Mouse (Mus musculus) intestine, embryonic 15.5 days (tissue): ENCODE results near the gene Scml4. TPM values are rescaled to one million over a fixed set of nuclear protein-coding genes. Genes with fewer than 3 reads are reported as not detected.

Source experiments
- ATAC-seq: fragments of 200-750 bp; cut with Nextera tagmentation; 2 replicates; pipeline ENCODE4 v1.8.0; 2017; ENCODE audit warnings: moderate TSS enrichment, moderate library complexity
- H3K27ac ChIP-seq: fragments of 300-500 bp; sonication (generic); 2 replicates; pipeline ENCODE4 v1.5.1; 2015; ENCODE audit warnings: mild to moderate bottlenecking, inconsistent platforms
- H3K27me3 ChIP-seq: fragments of 300-500 bp; sonication (generic); replicated peaks from 2 replicates; pipeline ENCODE4 v1.6.1; 2015; ENCODE audit warnings: inconsistent platforms
- H3K36me3 ChIP-seq: fragments of 300-500 bp; sonication (generic); 2 replicates; pipeline ENCODE4 v1.6.1; 2015; ENCODE audit warnings: inconsistent platforms
- H3K4me1 ChIP-seq: fragments of 300-500 bp; sonication (generic); replicated peaks from 2 replicates; pipeline ENCODE4 v1.6.1; 2015; ENCODE audit warnings: inconsistent platforms
- H3K4me2 ChIP-seq: fragments of 300-500 bp; sonication (generic); replicated peaks from 2 replicates; pipeline ENCODE4 v1.6.1; 2015; ENCODE audit warnings: mild to moderate bottlenecking, inconsistent platforms
- H3K4me3 ChIP-seq: fragments of 300-500 bp; sonication (generic); replicated peaks from 2 replicates; pipeline ENCODE4 v1.5.1; 2015; ENCODE audit warnings: inconsistent platforms
- H3K9ac ChIP-seq: fragments of 300-500 bp; sonication (generic); 2 replicates; pipeline ENCODE4 v1.6.1; 2015; ENCODE audit warnings: inconsistent platforms
- H3K9me3 ChIP-seq: fragments of 300-500 bp; sonication (generic); 2 replicates; pipeline ENCODE4 v1.6.1; 2016; ENCODE audit warnings: inconsistent platforms
- WGBS: fragments of 180-500 bp; shearing (Covaris S2); methylation state at CpG from one replicate; pipeline ENCODE4 v1.1.7; 2015; 5-methylcytosine and 5-hydroxymethylcytosine counted together
- polyA plus RNA-seq: library from polyadenylated mRNA; unstranded; fragments of >200 nt; fragmentation: Nextera tagmentation; extraction: Ambion mirVana; gene quantifications from 2 replicates; pipeline ENCODE4 v1.2.1, GENCODE M21; 2015

The Scml4 gene
- polyA plus RNA-seq, 1 experiment from 2014 or later = 29.3 TPM

DNA sequence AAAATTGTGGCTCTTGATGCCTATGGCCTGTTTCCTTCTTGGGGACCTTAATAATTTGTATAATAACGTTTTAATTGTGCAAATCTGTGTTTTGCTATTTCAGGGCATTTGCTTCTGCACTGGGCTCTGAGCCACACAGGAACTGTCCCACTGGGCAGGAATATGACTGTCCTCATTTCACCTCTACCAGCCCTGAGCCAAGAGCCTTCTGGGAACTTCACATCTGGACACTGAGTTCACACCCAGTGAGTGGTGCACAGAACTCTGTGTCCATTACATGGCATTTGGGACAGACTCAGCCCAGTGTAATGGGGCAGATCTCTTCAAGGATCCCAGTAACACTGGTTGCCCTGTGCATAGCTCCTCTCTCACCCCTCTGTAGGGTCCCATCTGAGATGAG lies 16.8 kb upstream of the Scml4 start:
- H3K4me2 ChIP-seq = no peak overlapping the region
- H3K4me3 ChIP-seq = no peak overlapping the region
- H3K9me3 ChIP-seq = no peaks in the 10 kb centered on the region
- H3K4me1 ChIP-seq = 0 out of 2 replicates have a peak, but pooled peaks cover 5% of the 10 kb centered on the region
- no peaks in the 10 kb centered on the region for H3K36me3 ChIP-seq
- ATAC-seq = no peak
- no peaks in the 10 kb centered on the region for H3K27me3 ChIP-seq
- 92% methylated on average over 1 of the region's 1 CpGs for WGBS
- H3K9ac ChIP-seq = no peak overlapping the region
- H3K27ac ChIP-seq = no peak overlapping the region

GRCm38 (mm10) chr10:42845480-42845879 lies 14.7 kb upstream of the Scml4 start:
- 0 out of 2 replicates have a peak, but pooled peaks cover 10% of the 10 kb centered on the region for H3K4me1 ChIP-seq
- H3K4me2 ChIP-seq = no peak overlapping the region
- H3K9me3 ChIP-seq = no peaks in the 10 kb centered on the region
- ATAC-seq = no peak
- 36% methylated on average over 1 of the region's 1 CpGs for WGBS
- no peak overlapping the region for H3K9ac ChIP-seq
- H3K27ac ChIP-seq = no peak overlapping the region
- no peaks in the 10 kb centered on the region for H3K36me3 ChIP-seq
- no peak overlapping the region for H3K4me3 ChIP-seq
- H3K27me3 ChIP-seq = no peaks in the 10 kb centered on the region

DNA sequence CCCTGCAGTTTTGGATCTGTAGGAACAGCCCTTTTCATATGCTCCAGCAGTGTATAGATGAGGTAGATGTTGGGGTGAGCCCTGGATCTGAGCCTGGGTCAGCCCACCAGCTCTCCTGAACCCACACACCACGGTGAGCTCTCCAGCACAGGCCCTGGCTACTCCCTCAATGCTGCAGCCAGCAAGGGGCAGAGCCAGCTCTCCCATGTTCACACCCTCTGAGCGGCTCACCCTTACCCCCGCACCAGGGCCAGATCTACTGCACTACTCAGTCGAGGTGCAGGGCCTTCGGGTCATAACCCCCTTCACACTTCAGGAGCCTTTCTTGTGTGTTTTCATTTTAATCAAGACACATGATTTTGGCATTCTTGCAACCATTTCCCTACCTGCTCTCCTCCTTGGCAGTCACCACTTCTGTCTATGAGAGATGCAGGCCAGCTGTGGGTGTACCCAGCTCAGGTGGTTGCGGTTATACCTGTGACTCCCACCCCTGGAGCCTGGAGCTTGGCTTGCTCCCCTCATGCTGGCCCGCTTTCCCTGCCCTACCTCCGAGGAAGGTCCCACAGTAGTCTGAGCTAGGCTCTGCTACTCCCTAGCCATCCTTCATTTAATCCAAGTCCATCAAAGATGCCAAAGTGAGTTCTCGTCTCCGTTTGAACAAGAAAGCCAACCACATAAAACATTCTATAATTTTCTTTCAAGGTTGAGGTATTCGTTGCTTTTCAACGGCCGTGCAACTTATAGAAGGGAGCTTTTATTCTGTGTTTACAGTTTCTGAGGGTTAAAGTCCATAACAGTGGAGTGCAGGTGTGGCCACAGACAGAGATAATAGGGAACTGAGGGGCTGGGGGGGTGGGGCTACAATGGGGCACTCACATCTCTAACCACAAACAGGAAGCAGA lies 11.7 kb upstream of the Scml4 start:
- Histone ChIP-seq H3K27ac (peak overlapping the region; percentile 60), H3K4me1 (0 out of 2 replicates have a peak, but pooled peaks cover 10% of the 10 kb centered on the region), H3K9ac (0 out of 2 replicates have a peak overlapping the region, but pooled peaks have one; percentile 8), H3K4me3 (no peak overlapping the region), H3K27me3 (no peaks in the 10 kb centered on the region), H3K4me2 (no peak overlapping the region), H3K9me3 (no peaks in the 10 kb centered on the region), H3K36me3 (no peaks in the 10 kb centered on the region)
- peak; percentile 84 for ATAC-seq
- 69% methylated on average over 13 of the region's 13 CpGs for WGBS

DNA sequence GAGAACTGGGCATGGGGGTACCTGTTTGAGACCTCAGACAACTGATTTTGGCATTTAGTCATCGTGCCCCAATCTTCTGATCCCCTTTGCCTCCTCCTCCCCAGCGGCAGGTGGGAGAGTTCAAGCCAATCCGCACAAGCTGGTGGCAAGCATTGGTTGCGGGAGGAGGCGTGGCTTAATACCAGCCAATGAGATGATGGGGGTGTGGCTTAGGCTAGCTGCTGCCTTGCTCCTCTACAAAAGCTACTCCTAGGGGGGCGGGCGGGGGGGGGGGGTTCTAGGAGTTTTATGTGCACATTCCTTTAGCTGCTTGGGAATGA lies 11.1 kb upstream of the Scml4 start:
- Histone ChIP-seq H3K27me3 (no peaks in the 10 kb centered on the region), H3K4me3 (no peak overlapping the region), H3K9ac (no peak overlapping the region), H3K4me1 (0 out of 2 replicates have a peak, but pooled peaks cover 10% of the 10 kb centered on the region), H3K36me3 (no peaks in the 10 kb centered on the region), H3K9me3 (no peaks in the 10 kb centered on the region), H3K27ac (no peak overlapping the region), H3K4me2 (no peak overlapping the region)
- peak; percentile 69 for ATAC-seq
- WGBS = 81% methylated on average over 7 of the region's 7 CpGs

DNA sequence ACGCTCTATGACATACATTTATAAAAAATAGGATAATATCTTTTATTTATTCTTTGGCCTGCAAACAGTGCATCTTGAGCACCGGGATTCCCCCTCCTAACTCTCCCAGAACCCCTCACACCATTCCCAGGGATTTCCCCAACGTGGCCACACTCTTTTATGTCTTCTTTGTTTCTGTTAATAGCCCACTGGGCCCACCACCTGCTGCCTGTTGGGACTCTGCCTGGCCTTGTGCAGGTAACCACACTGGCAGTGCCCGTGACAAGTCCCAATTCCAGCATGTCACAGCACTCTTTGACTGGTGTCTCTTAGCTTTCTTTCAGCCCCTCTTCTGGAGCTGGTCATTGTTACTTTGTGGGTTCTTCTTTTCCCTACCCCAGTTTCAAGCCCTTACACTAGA lies 5.3 kb upstream of the Scml4 start:
- Histone ChIP-seq H3K4me2 (no peak overlapping the region), H3K9ac (no peak overlapping the region), H3K4me1 (0 out of 2 replicates have a peak, but pooled peaks cover under 1% of the 10 kb centered on the region), H3K27ac (peak overlapping the region; percentile 24; the same call in 1 of the 2 replicates), H3K4me3 (no peak overlapping the region), H3K9me3 (no peaks in the 10 kb centered on the region), H3K27me3 (no peaks in the 10 kb centered on the region), H3K36me3 (no peaks in the 10 kb centered on the region)
- 63% methylated on average over 4 of the region's 4 CpGs for WGBS
- ATAC-seq = no peak

GRCm38 (mm10) chr10:42855250-42855649 lies 4.9 kb upstream of the Scml4 start:
- Histone ChIP-seq H3K36me3 (no peaks in the 10 kb centered on the region), H3K27ac (peak overlapping the region; percentile 64; the same call in 1 of the 2 replicates), H3K9me3 (no peaks in the 10 kb centered on the region), H3K4me2 (no peak overlapping the region), H3K4me1 (0 out of 2 replicates have a peak, but pooled peaks cover 2% of the 10 kb centered on the region), H3K27me3 (no peaks in the 10 kb centered on the region), H3K9ac (no peak overlapping the region), H3K4me3 (no peak overlapping the region)
- peak; percentile 21; the same call in 1 of the 2 replicates for ATAC-seq
- 21% methylated on average over 5 of the region's 5 CpGs for WGBS

DNA sequence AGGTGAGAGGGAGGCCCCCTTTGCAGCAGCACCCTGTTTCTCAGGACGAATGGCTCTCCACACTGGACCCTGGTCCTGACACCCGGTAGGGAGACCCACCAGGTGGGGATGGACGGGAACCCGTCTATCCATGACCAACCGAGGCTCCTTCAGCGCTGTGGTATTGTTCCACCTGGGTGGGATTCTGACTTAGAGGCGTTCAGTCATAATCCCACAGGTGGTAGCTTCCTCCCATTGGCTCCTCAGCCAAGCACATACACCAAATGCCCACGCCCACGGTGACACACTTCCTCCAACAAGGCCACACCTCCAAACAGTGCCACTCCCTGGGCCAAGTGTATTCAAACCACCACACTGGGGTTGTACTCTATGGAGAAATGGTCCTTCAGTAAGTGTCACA lies 3.6 kb upstream of the Scml4 start:
- 98% methylated on average over 9 of the region's 9 CpGs for WGBS
- Histone ChIP-seq H3K4me3 (no peak overlapping the region), H3K9ac (no peak overlapping the region), H3K9me3 (no peaks in the 10 kb centered on the region), H3K27ac (no peak overlapping the region), H3K4me1 (0 out of 2 replicates have a peak, but pooled peaks cover 9% of the 10 kb centered on the region), H3K27me3 (no peaks in the 10 kb centered on the region), H3K4me2 (no peak overlapping the region), H3K36me3 (no peaks in the 10 kb centered on the region)
- no peak for ATAC-seq

GRCm38 (mm10) chr10:42857021-42857420 lies 3.1 kb upstream of the Scml4 start:
- Histone ChIP-seq H3K4me3 (no peak overlapping the region), H3K27me3 (no peaks in the 10 kb centered on the region)

GRCm38 (mm10) chr10:42859781-42860158 lies 400 bp upstream of the Scml4 start:
- no peaks in the 10 kb centered on the region for H3K27me3 ChIP-seq
- H3K4me2 ChIP-seq = no peak overlapping the region
- whole genome bisulfite sequencing = 46% methylated on average over 2 of the region's 2 CpGs
- no peaks in the 10 kb centered on the region for H3K36me3 ChIP-seq
- no peak overlapping the region for H3K27ac ChIP-seq
- ATAC-seq = no peak
- H3K4me1 ChIP-seq = peaks cover 26% of the 10 kb centered on the region
- no peak overlapping the region for H3K9ac ChIP-seq
- H3K9me3 ChIP-seq = no peaks in the 10 kb centered on the region
- H3K4me3 ChIP-seq = no peak overlapping the region

More at GRCm38 (mm10) chr10:42857021-42857420, 3.1 kb upstream of the Scml4 start:
- Histone ChIP-seq H3K4me1 (0 out of 2 replicates have a peak, but pooled peaks cover 12% of the 10 kb centered on the region), H3K4me2 (no peak overlapping the region), H3K9me3 (no peaks in the 10 kb centered on the region), H3K27ac (no peak overlapping the region), H3K9ac (no peak overlapping the region), H3K36me3 (no peaks in the 10 kb centered on the region)
- ATAC-seq = no peak
- WGBS = 94% methylated on average over 2 of the region's 2 CpGs

GRCm38 (mm10) chr10:42861446-42861845 lies 1.3 kb downstream of the Scml4 start:
- H3K27me3 ChIP-seq = no peaks in the 10 kb centered on the region
- no peak overlapping the region for H3K9ac ChIP-seq
- H3K27ac ChIP-seq = no peak overlapping the region
- ATAC-seq = no peak
- WGBS = 80% methylated on average over 7 of the region's 7 CpGs
- no peaks in the 10 kb centered on the region for H3K36me3 ChIP-seq
- H3K9me3 ChIP-seq = no peaks in the 10 kb centered on the region
- no peak overlapping the region for H3K4me2 ChIP-seq
- H3K4me3 ChIP-seq = no peak overlapping the region
- H3K4me1 ChIP-seq = peaks cover 26% of the 10 kb centered on the region

DNA sequence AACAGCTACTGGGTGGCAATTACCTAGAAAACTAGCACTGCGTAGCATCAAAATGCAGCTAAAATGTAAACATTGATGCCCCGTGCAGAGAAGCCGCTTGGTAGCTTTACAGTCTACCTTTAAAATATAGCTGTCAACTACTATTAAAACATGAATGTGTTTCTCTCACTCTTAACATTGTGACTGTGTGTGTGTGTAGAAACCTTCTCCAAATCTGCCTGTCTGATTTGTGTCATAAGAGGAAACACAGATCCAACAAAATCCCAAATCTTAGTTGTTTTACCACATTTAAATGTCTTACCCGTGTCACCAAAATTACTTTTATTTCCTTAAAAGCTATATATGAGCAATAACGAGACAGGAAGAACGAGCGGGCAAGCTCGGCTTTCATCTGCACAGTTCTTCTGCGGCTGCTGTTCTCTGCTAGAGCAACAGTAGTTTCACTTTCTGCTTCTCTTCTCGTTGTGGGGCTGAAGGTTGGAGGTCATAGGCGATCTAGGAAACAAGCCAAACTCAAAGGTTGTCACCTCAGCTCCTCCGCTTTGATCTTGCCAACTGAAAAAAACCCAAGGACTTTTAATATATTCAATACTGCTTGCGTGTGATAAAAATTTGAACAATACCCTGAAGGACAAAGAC lies 2.1 kb downstream of the Scml4 start:
- Histone ChIP-seq H3K4me3 (0 out of 2 replicates have a peak overlapping the region, but pooled peaks have one; percentile 7), H3K36me3 (no peaks in the 10 kb centered on the region), H3K4me2 (peak overlapping the region; percentile 46), H3K9ac (no peak overlapping the region), H3K4me1 (peaks cover 26% of the 10 kb centered on the region), H3K27ac (no peak overlapping the region), H3K27me3 (no peaks in the 10 kb centered on the region), H3K9me3 (no peaks in the 10 kb centered on the region)
- WGBS = 32% methylated on average over 13 of the region's 13 CpGs
- 0 out of 2 replicates have a peak, but pooled peaks have one; percentile 42 for ATAC-seq

- no peak overlapping the region for H3K4me2 ChIP-seq
- H3K36me3 ChIP-seq = no peaks in the 10 kb centered on the region
- no peaks in the 10 kb centered on the region for H3K27me3 ChIP-seq
- no peak overlapping the region for H3K4me3 ChIP-seq
- 67% methylated on average over 4 of the region's 4 CpGs for WGBS
- H3K9ac ChIP-seq = no peak overlapping the region
- no peak overlapping the region for H3K27ac ChIP-seq
- no peaks in the 10 kb centered on the region for H3K9me3 ChIP-seq
- H3K4me1 ChIP-seq = peaks cover 26% of the 10 kb centered on the region
- no peak for ATAC-seq
Measured at GRCm38 (mm10) chr10:42862806-42863205, 2.6 kb downstream of the Scml4 start.
